In the genomic region with DNA sequence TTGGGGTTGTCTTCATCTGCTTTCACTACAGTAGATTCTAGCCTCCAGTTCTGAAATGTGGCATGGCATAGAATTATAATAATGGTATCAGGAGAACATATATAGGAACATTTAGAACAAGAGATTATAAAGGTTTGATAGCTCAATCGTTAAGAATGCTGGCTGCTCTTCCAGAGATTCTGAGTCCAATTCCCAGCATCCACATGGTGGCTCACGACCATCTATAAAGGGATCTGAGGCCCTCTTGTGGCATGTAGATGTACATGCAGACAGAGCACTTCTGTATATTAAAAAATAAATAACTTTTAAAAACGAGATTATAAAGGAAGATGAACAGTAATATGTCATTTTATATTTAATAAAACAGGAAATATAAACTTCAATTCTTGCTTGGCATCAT, we compare ENCODE assay signal across 13 mouse cellular contexts. TPM values are rescaled to one million over a fixed set of nuclear protein-coding genes. Genes with fewer than 3 reads are reported as not detected.
DNase-seq lines count a peak whose midpoint lies in the region; ATAC-seq and TF ChIP-seq lines count a peak whose summit lies in the region.
"Had no signal": no experiment of that assay in that cellular context is flagged by ENCODE, and none has a peak within 500 bp of the region (broad histone marks: within the 10 kb centered on the region; RNA-seq: fewer than 3 reads in every experiment).

No protein-coding gene starts in this region.

- ATAC-seq in Patski: no peak
- ATAC-seq in megakaryocyte progenitor cell, adult 5-6 weeks (replicated peaks; ENCODE audit: poor library complexity): peak; percentile 65
- ATAC-seq: intestine, embryonic 15.5 days had no signal

- in situ Hi-C loops in Patski (cut with MboI; ENCODE audit: low pct_unique_long_range_greater_than_20kb): loop anchor here (10.0 kb wide), 1 partner anchor 201 kb away; no protein-coding TSS in a partner anchor

- TF ChIP-seq POLR2A in lung, adult 2 months (IDR thresholded peaks at IDR 0.05; ENCODE audit: borderline replicate concordance, extremely low read depth, low read depth, low read length): no peak

- POLR2A ChIA-PET in Patski (lab: Charles Lee): no interaction called here

- H3K27ac ChIP-seq in gastrocnemius, adult 2 months: no peak overlapping the region
- H3K27ac ChIP-seq: intestine, embryonic 15.5 days; liver, embryonic 15.5 days had no signal

- peaks cover 6% of the 10 kb centered on the region; the same call in 1 of the 2 replicates for H3K4me1 ChIP-seq in lung, adult 2 months (ENCODE audit: control insufficient read depth, insufficient read depth, low read length)
- H3K4me1 ChIP-seq: intestine, embryonic 15.5 days had no signal

- 28% methylated on average over 3 of the region's 3 CpGs for WGBS in lung, adult 2 months

- no peaks in the 10 kb centered on the region for H3K27me3 ChIP-seq in Patski
- H3K27me3 ChIP-seq: intestine, embryonic 15.5 days; liver, embryonic 15.5 days had no signal

- TF ChIP-seq CTCF in gastrocnemius, adult 2 months (IDR thresholded peaks at IDR 0.05): peak; percentile 60
- TF ChIP-seq CTCF in lung, adult 2 months (IDR thresholded peaks at IDR 0.05; ENCODE audit: insufficient read depth, low read length): peak; percentile 18; the same call in 1 of the 2 replicates
- peak; percentile 70 for TF ChIP-seq CTCF in Patski (IDR thresholded peaks at IDR 0.05)

- no peak for DNase-seq in gastrocnemius, adult 2 months
- DNase-seq in gastrocnemius, adult 8-10 months (ENCODE audit: low spot score in 2 of 2): no peak
- DNase-seq in lung, adult 2 months: no peak
- DNase-seq in lung, postnatal 10 days: no peak
- DNase-seq in Patski (ENCODE audit: low read depth, low spot score): no peak
- no peak for DNase-seq in thymus, adult 18-20 months
- no peak for DNase-seq in left cerebral cortex, adult 11 months (ENCODE audit: low spot score)
- DNase-seq: adrenal gland, postnatal 10 days; cerebellum, adult 8-10 months; retina, postnatal 1 day had no signal

- H3K4me3 ChIP-seq in gastrocnemius, adult 2 months: no peak overlapping the region
- H3K4me3 ChIP-seq in lung, adult 2 months (replicated peaks; ENCODE audit: extremely low read depth, low read depth, low read length): no peak overlapping the region
- H3K4me3 ChIP-seq: intestine, embryonic 15.5 days; liver, embryonic 15.5 days had no signal

- intact Hi-C loops in gastrocnemius, adult 2 months (cut with DNase I): no loop called here

- CTCF ChIA-PET in Patski (lab: Charles Lee): interaction anchor here (0.6 to 3.4 kb wide), 5 partner anchors 10 to 44 kb away, joined by 3 to 18 read pairs (median 4); no protein-coding TSS in a partner anchor

RNA-seq across cellular contexts. Expression of a gene that starts 19.2 kb away (rescaled TPM):
- 1 to 10 TPM; 2.9 to 3.5 TPM for total RNA-seq in gastrocnemius, adult 2 months (2021)
- 1 to 10 TPM; 2.2 to 2.9 (median 2.6) TPM for total RNA-seq in gastrocnemius, adult 8-10 months (2022)
- polyA plus RNA-seq in lung, adult 2 months (2012; rRNA removed): 25.4 and 32.5 TPM in 2 replicates
- 8.8 TPM for polyA plus RNA-seq in Patski (2021)
- total RNA-seq in megakaryocyte progenitor cell, adult 5-6 weeks (2015): 111 and 115 TPM in 2 replicates
- 30.8 and 33.2 TPM in 2 replicates for total RNA-seq in megakaryocyte progenitor cell, adult 5-6 weeks (2017)

RNA-seq across cellular contexts. Expression of a gene that starts 19.4 kb away (rescaled TPM):
- total RNA-seq in gastrocnemius, adult 2 months (2021): under 1 TPM in 1 of 2 experiments, not detected in 1; 0.06 TPM
- under 1 TPM in 1 of 4 experiments, not detected in 3; 0.13 TPM for total RNA-seq in gastrocnemius, adult 8-10 months (2022)
- polyA plus RNA-seq in lung, adult 2 months (2012; rRNA removed): 0.03 and 0.07 TPM in 2 replicates
- 6.5 TPM for polyA plus RNA-seq in Patski (2021)
- total RNA-seq in megakaryocyte progenitor cell, adult 5-6 weeks (2015): 22.5 and 25.0 TPM in 2 replicates
- 12.8 and 14.9 TPM in 2 replicates for total RNA-seq in megakaryocyte progenitor cell, adult 5-6 weeks (2017)

Comparison
In these comparisons a context has a peak if more than half of its experiments do, and no peak if none do; other contexts are left out.
1. CTCF ChIP-seq: peak in every context shown above with its lines; median percentile 70 in Patski; 60 in gastrocnemius, adult 2 months; 18 in lung, adult 2 months.
2. RNA of a gene that starts 19.2 kb away (total RNA-seq): 30.8 to 115 TPM in megakaryocyte progenitor cell, adult 5-6 weeks; 2.9 to 3.5 TPM in gastrocnemius, adult 2 months and 2.2 to 2.9 TPM in gastrocnemius, adult 8-10 months; every median in the first group is over 4 times any median in the second.
3. RNA of a gene that starts 19.4 kb away (total RNA-seq): 12.8 to 25.0 TPM in megakaryocyte progenitor cell, adult 5-6 weeks; 0.06 TPM in gastrocnemius, adult 2 months and 0.13 TPM in gastrocnemius, adult 8-10 months; every median in the first group is over 10 times any median in the second.